ENCODE assay signal across 14 mouse cellular contexts in the genomic region with DNA sequence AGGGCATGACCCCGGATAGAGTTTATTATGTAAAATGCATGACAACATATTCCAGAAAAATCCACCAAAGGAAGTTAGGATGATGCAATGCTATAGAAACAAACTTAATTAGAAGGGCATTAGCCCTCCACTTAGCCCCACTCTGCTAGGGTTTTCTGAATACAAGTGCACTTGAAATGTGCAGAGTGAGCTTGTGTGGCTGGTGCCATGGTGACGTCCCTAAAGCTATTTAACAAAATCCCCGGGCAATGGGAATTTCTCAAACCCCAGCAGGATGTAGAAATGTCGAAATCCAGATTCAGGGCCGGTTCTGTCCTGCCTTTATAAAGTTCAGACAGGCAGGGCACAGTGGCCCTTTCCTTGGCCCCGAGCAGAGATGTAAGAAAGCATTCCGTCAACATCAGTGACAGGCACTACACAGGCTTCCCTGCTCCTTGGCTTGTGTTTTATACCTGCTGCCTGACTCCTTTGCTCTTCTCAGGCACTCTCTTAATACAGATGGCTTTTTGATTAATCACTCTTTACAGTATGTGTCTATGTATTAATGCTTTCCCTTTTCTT. TPM values are rescaled to one million over a fixed set of nuclear protein-coding genes. Genes with fewer than 3 reads are reported as not detected.
A peak's percentile ranks its signal among the peaks of the same experiment; 100 is the strongest.
DNase-seq lines count a peak whose midpoint lies in the region; ATAC-seq and TF ChIP-seq lines count a peak whose summit lies in the region.
"Had no signal": no experiment of that assay in that cellular context is flagged by ENCODE, and none has a peak within 500 bp of the region (broad histone marks: within the 10 kb centered on the region; RNA-seq: fewer than 3 reads in every experiment).

No protein-coding gene starts in this region.

- no peak overlapping the region for H3K9ac ChIP-seq in midbrain, embryonic 13.5 days (replicated peaks)
- H3K9ac ChIP-seq in midbrain, postnatal 0 days (replicated peaks; ENCODE audit: low read length, poor library complexity, severe bottlenecking): no peak overlapping the region
- no peak overlapping the region for H3K9ac ChIP-seq in lung, embryonic 14.5 days
- H3K9ac ChIP-seq: stomach, embryonic 15.5 days had no signal

- H3K9me3 ChIP-seq in midbrain, embryonic 13.5 days: no peaks in the 10 kb centered on the region
- no peaks in the 10 kb centered on the region for H3K9me3 ChIP-seq in midbrain, postnatal 0 days (ENCODE audit: low read length)
- H3K9me3 ChIP-seq in lung, embryonic 14.5 days (ENCODE audit: low read depth, low read length): no peaks in the 10 kb centered on the region
- H3K9me3 ChIP-seq: stomach, embryonic 15.5 days had no signal

- TF ChIP-seq CTCF in midbrain, postnatal 0 days (IDR thresholded peaks at IDR 0.05): no peak
- no peak for TF ChIP-seq CTCF in lung, embryonic 14.5 days (IDR thresholded peaks at IDR 0.05; ENCODE audit: low read depth)
- no peak for TF ChIP-seq CTCF in left cerebral cortex, adult 2 months (IDR thresholded peaks at IDR 0.05)

- no peak overlapping the region for H3K4me3 ChIP-seq in midbrain, embryonic 13.5 days (replicated peaks)
- no peak overlapping the region for H3K4me3 ChIP-seq in midbrain, postnatal 0 days (ENCODE audit: low read depth, low read length)
- no peak overlapping the region for H3K4me3 ChIP-seq in lung, embryonic 14.5 days (ENCODE audit: low read depth, low read length)
- no peak overlapping the region for H3K4me3 ChIP-seq in left cerebral cortex, adult 2 months
- H3K4me3 ChIP-seq: gastrocnemius, adult 2 months; stomach, embryonic 15.5 days had no signal

- no peak overlapping the region for H3K4me2 ChIP-seq in midbrain, embryonic 13.5 days (replicated peaks)
- H3K4me2 ChIP-seq in midbrain, postnatal 0 days (ENCODE audit: low read depth, low read length, poor library complexity, severe bottlenecking): no peak overlapping the region
- H3K4me2 ChIP-seq in lung, embryonic 14.5 days: no peak overlapping the region
- H3K4me2 ChIP-seq: stomach, embryonic 15.5 days had no signal

- no peaks in the 10 kb centered on the region for H3K27me3 ChIP-seq in midbrain, embryonic 13.5 days
- no peaks in the 10 kb centered on the region for H3K27me3 ChIP-seq in midbrain, postnatal 0 days (ENCODE audit: insufficient read depth, low read length)
- H3K27me3 ChIP-seq in lung, embryonic 14.5 days (ENCODE audit: insufficient read depth, low read length): no peaks in the 10 kb centered on the region
- H3K27me3 ChIP-seq: stomach, embryonic 15.5 days had no signal

- intact Hi-C loops in left cerebral cortex, adult 2 months (cut with DNase I): no loop called here

- ATAC-seq in midbrain, embryonic 13.5 days: peak; percentile 72
- ATAC-seq in midbrain, postnatal 0 days (ENCODE audit: low FRiP score): no peak
- peak; percentile 45; the same call in 1 of the 2 replicates for ATAC-seq in lung, embryonic 14.5 days (ENCODE audit: insufficient read depth)

- WGBS in midbrain, embryonic 13.5 days: 53% methylated on average over 7 of the region's 7 CpGs
- WGBS in midbrain, postnatal 0 days: 42% methylated on average over 6 of the region's 7 CpGs
- WGBS in lung, embryonic 14.5 days: 43% methylated on average over 7 of the region's 7 CpGs

- H3K27ac ChIP-seq in midbrain, embryonic 13.5 days: no peak overlapping the region
- H3K27ac ChIP-seq in midbrain, postnatal 0 days (ENCODE audit: low read depth, low read length): no peak overlapping the region
- no peak overlapping the region for H3K27ac ChIP-seq in lung, embryonic 14.5 days (ENCODE audit: low read depth)
- H3K27ac ChIP-seq in left cerebral cortex, adult 2 months: no peak overlapping the region
- H3K27ac ChIP-seq: gastrocnemius, adult 2 months; stomach, embryonic 15.5 days had no signal

- H3K4me1 ChIP-seq in midbrain, embryonic 13.5 days (replicated peaks): no peaks in the 10 kb centered on the region; the same call in 1 of the 2 replicates
- H3K4me1 ChIP-seq in midbrain, postnatal 0 days (ENCODE audit: insufficient read depth, low read length): no peaks in the 10 kb centered on the region
- no peaks in the 10 kb centered on the region for H3K4me1 ChIP-seq in lung, embryonic 14.5 days (ENCODE audit: insufficient read depth)
- H3K4me1 ChIP-seq: stomach, embryonic 15.5 days had no signal

- H3K36me3 ChIP-seq in midbrain, embryonic 13.5 days: no peaks in the 10 kb centered on the region
- no peaks in the 10 kb centered on the region for H3K36me3 ChIP-seq in midbrain, postnatal 0 days (ENCODE audit: insufficient read depth, low read length)
- H3K36me3 ChIP-seq in lung, embryonic 14.5 days (ENCODE audit: insufficient read depth): no peaks in the 10 kb centered on the region
- H3K36me3 ChIP-seq: stomach, embryonic 15.5 days had no signal

- DNase-seq in embryo, embryonic 10.5 days (ENCODE audit: low spot score): peak; percentile 15
- DNase-seq in embryo, embryonic 11 days: no peak
- no peak for DNase-seq in midbrain, postnatal 0 days (ENCODE audit: low spot score)
- DNase-seq in lung, embryonic 14.5 days: peak; percentile 46
- DNase-seq in left cerebral cortex, adult 2 months (ENCODE audit: extremely low spot score in 1 of 2, low spot score in 2 of 2): no peak
- no peak for DNase-seq in adrenal gland, postnatal 25 days
- no peak for DNase-seq in spleen, adult 18-20 months
- DNase-seq: adrenal gland, postnatal 14 days; gastrocnemius, adult 2 months; heart, postnatal 36 days; kidney, adult 18-20 months; right cerebral cortex, postnatal 4 days had no signal

RNA-seq across cellular contexts. Expression of gene Lrrc8c, which starts 47.7 kb away (rescaled TPM):
- 8.2 and 9.7 TPM in 2 replicates for polyA plus RNA-seq in midbrain, embryonic 13.5 days (2015; fragmentation: Nextera tagmentation; extraction: Ambion mirVana)
- total RNA-seq in midbrain, postnatal 0 days (2014; rRNA removed): 11.4 and 11.6 TPM in 2 replicates
- 10.8 and 14.7 TPM in 2 replicates for polyA plus RNA-seq in midbrain, postnatal 0 days (2015; fragmentation: Nextera tagmentation; extraction: Ambion mirVana)
- 23.4 and 24.7 TPM in 2 replicates for polyA plus RNA-seq in lung, embryonic 14.5 days (2014; fragmentation: Nextera tagmentation; extraction: Ambion mirVana)
- total RNA-seq in left cerebral cortex, adult 2 months (2021): 10 to 100 TPM; 32.7 to 37.5 TPM
- 16.5 and 36.8 TPM in 2 replicates for total RNA-seq in adrenal gland, postnatal 25 days (2021)

Comparison
In these comparisons a context has a peak if more than half of its experiments do, and no peak if none do; other contexts are left out.
1. DNase-seq: peak in embryo, embryonic 10.5 days (single experiment) and lung, embryonic 14.5 days (single experiment); none in embryo, embryonic 11 days (single experiment), midbrain, postnatal 0 days (single experiment), left cerebral cortex, adult 2 months (0 of 2), adrenal gland, postnatal 25 days (single experiment) and spleen, adult 18-20 months (0 of 2).